Mouse (Mus musculus) erythroblast, embryonic 14.5 days (primary cell): Measurements from ENCODE around the gene Llcfc1. TPM values are rescaled to one million over a fixed set of nuclear protein-coding genes. Genes with fewer than 3 reads are reported as not detected.

ENCODE experiments used
- H3K27me3 ChIP-seq: 2 replicates; pipeline ENCODE4 v1.6.1; 2012; ENCODE audit warnings: inconsistent platforms; ENCODE audit not compliant: control insufficient read depth
- H3K36me3 ChIP-seq: 2 replicates; pipeline ENCODE4 v1.6.1; 2012; ENCODE audit warnings: mild to moderate bottlenecking, inconsistent platforms; ENCODE audit not compliant: control insufficient read depth
- H3K4me1 ChIP-seq: 2 replicates; pipeline ENCODE4 v1.6.1; 2012; ENCODE audit warnings: inconsistent platforms; ENCODE audit not compliant: control insufficient read depth
- H3K4me3 ChIP-seq: replicated peaks from 2 replicates; pipeline ENCODE3; 2012; ENCODE audit warnings: moderate library complexity, mild to moderate bottlenecking, inconsistent platforms
- H3K9me3 ChIP-seq: 2 replicates; pipeline ENCODE4 v1.6.1; 2012; ENCODE audit warnings: low read length, inconsistent platforms, mixed read lengths; ENCODE audit not compliant: control insufficient read depth
- GATA1 ChIP-seq: IDR thresholded peaks from 2 replicates; pipeline ENCODE4 v1.6.1; 2012; ENCODE audit warnings: low read length, inconsistent platforms, mixed read lengths
- TAL1 ChIP-seq: IDR thresholded peaks from 3 replicates; pipeline ENCODE4 v1.6.1; 2012; ENCODE audit warnings: low read length, inconsistent platforms, mixed read lengths
- polyA plus RNA-seq: library from polyadenylated mRNA; stranded (reverse); fragments of >175 nt; gene quantifications from 2 replicates; pipeline ENCODE4 v1.2.3, GENCODE M21; 2012

The Llcfc1 gene
- not detected in 2 replicates for polyA plus RNA-seq

DNA sequence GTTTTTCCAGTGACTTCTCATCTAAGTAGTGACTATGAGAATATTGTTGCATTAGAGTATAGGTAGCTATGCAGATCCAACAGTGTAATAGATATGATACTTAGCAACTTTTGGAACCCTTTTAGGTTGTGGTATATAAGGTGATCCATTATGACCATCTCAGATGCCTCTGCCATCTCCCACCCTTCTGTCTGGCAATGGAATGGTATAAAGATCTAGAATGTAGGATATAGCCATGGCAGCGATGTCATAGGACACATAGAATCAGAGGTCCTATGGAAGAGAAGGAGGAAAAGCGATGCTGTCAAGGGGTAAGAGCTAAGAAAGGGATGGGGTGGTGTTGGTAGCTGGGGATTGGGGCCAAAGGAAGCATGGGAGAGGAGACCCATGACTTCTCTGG, at the start of gene Llcfc1:
Gene Llcfc1 (plus strand): TSS at position 301 of the 400 bp plus-strand sequence.
- Histone ChIP-seq H3K27me3 (no peaks in the 10 kb centered on the region), H3K4me1 (peaks cover 43% of the 10 kb centered on the region), H3K9me3 (no peaks in the 10 kb centered on the region), H3K36me3 (peaks cover 59% of the 10 kb centered on the region), H3K4me3 (no peak within 1 kb of the TSS)
- TF ChIP-seq GATA1 (no peak), TAL1 (no peak)

DNA sequence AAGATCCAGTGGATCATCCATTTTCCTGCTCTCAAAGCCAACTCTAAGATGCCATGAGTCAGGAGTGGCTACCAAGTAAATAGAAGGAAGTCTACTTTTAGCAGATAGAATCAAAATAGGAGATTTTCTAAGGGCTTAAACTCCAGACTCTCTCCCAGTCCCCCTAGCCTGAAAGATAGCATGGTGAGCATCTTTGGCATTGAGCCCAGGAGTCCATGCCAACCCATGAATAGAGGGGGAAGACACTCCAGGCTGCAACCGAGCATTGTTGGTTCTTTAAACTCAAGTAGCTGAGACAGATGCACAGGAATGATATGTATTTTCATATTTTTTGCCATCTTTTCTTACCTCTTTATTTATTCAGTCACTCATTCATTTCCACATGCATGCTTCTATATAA, 49.0 kb upstream of the Llcfc1 start:
- Histone ChIP-seq H3K9me3 (no peaks in the 10 kb centered on the region), H3K4me1 (no peaks in the 10 kb centered on the region), H3K27me3 (no peaks in the 10 kb centered on the region), H3K4me3 (no peak overlapping the region), H3K36me3 (no peaks in the 10 kb centered on the region)
- TF ChIP-seq GATA1 (no peak), TAL1 (no peak)

DNA sequence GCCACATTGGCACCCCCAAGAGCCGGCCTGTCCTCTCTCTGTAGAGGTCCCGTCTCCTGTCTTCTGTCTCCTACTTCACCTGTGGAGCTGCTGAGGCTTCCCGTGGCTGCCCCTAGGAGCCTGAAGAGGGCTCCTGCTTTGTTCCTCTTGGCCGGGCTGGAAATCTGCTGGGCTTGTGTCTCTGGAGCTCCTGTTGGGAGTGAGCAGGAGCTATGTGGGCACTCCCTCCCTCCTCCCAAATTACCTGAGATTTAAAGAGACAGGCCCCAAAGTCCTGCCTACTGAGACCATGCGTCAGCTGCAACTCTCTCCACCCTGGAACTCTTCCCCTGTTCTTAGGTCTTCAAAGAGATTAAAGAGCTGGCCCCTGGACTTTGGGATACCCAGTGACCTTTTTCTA, 48.1 kb upstream of the Llcfc1 start, which contains the start of gene Trpv6:
Gene Trpv6 (minus strand): TSS at position 228 of the 400 bp plus-strand sequence.
- Histone ChIP-seq H3K27me3 (no peaks in the 10 kb centered on the region), H3K4me3 (no peak within 1 kb of the TSS), H3K9me3 (no peaks in the 10 kb centered on the region), H3K36me3 (no peaks in the 10 kb centered on the region), H3K4me1 (no peaks in the 10 kb centered on the region)
- TF ChIP-seq GATA1, result no peak
- no peak for TF ChIP-seq TAL1

DNA sequence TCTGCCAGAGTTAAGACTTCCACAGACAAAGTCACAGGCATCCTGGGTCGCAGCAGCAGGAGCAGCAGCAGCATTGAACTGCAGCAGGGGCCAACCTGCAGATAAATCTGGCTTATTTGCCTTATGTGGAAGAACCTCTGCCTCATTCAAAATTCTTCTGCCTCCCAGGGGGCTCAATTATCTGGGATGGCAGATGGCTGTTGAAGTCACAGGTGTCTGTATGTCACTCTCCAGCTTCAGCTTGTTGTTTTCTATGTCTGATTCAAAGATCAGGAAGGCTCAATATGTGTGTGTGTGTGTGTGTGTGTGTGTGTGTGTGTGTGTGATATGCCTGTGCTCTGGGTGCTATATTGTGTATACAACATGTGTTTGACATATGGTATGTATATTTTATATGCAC, 46.8 kb upstream of the Llcfc1 start:
- TF ChIP-seq GATA1 (no peak), TAL1 (no peak)
- Histone ChIP-seq H3K4me3 (no peak overlapping the region), H3K36me3 (no peaks in the 10 kb centered on the region), H3K4me1 (no peaks in the 10 kb centered on the region), H3K27me3 (no peaks in the 10 kb centered on the region), H3K9me3 (no peaks in the 10 kb centered on the region)

GRCm38 (mm10) chr6:41637927-41638506, 46.2 kb upstream of the Llcfc1 start:
- Histone ChIP-seq H3K4me1 (no peaks in the 10 kb centered on the region), H3K36me3 (no peaks in the 10 kb centered on the region), H3K27me3 (no peaks in the 10 kb centered on the region), H3K9me3 (no peaks in the 10 kb centered on the region), H3K4me3 (no peak overlapping the region)
- no peak for TF ChIP-seq GATA1
- no peak for TF ChIP-seq TAL1

GRCm38 (mm10) chr6:41640449-41640848, 43.8 kb upstream of the Llcfc1 start:
- Histone ChIP-seq H3K27me3 (no peaks in the 10 kb centered on the region), H3K9me3 (no peaks in the 10 kb centered on the region), H3K36me3 (no peaks in the 10 kb centered on the region), H3K4me3 (no peak overlapping the region), H3K4me1 (no peaks in the 10 kb centered on the region)
- TF ChIP-seq GATA1 (no peak), TAL1 (no peak)

- H3K4me1 ChIP-seq, result no peaks in the 10 kb centered on the region
- no peak overlapping the region for H3K4me3 ChIP-seq
- H3K9me3 ChIP-seq, result no peaks in the 10 kb centered on the region
- no peaks in the 10 kb centered on the region for H3K36me3 ChIP-seq
- no peak for TF ChIP-seq GATA1
- no peak for TF ChIP-seq TAL1
- no peaks in the 10 kb centered on the region for H3K27me3 ChIP-seq
Observed at GRCm38 (mm10) chr6:41641173-41641866, 42.9 kb upstream of the Llcfc1 start.

GRCm38 (mm10) chr6:41642765-41643164, 41.5 kb upstream of the Llcfc1 start:
- Histone ChIP-seq H3K36me3 (no peaks in the 10 kb centered on the region), H3K4me1 (no peaks in the 10 kb centered on the region), H3K9me3 (no peaks in the 10 kb centered on the region), H3K27me3 (no peaks in the 10 kb centered on the region), H3K4me3 (no peak overlapping the region)
- TF ChIP-seq TAL1, result no peak
- no peak for TF ChIP-seq GATA1

DNA sequence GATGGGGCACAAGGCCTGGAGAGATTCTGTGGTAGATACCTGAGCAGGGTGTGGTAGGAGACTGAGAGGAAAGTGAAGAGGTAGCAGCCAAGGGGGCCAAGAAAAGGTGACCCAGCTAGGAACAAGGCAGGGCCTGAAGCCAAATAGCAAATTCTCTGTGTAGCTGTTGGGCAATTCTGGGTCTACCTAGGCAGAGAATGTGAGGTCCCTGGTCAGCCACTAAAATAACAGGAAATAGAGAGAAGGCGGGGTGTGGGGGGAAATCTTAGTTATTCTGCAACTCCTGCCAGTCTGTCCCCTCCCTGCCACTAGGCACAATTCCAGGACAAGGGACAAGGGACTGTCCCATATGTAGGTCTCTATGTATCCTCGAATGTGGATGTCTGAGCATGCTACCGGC, 41.0 kb upstream of the Llcfc1 start:
- TF ChIP-seq TAL1 (no peak), GATA1 (no peak)
- no peaks in the 10 kb centered on the region for H3K9me3 ChIP-seq

More for the DNA sequence above, 41.0 kb upstream of the Llcfc1 start:
- Histone ChIP-seq H3K4me1 (no peaks in the 10 kb centered on the region), H3K4me3 (no peak overlapping the region), H3K27me3 (no peaks in the 10 kb centered on the region), H3K36me3 (no peaks in the 10 kb centered on the region)
